Comparison of ENCODE assay signal across 32 mouse cellular contexts in genomic region chr6:71363995-71364394, GRCm38 (mm10). TPM values are rescaled to one million over a fixed set of nuclear protein-coding genes. Genes with fewer than 3 reads are reported as not detected.
A peak's percentile ranks its signal among the peaks of the same experiment; 100 is the strongest.
DNase-seq lines count a peak whose midpoint lies in the region; ATAC-seq and TF ChIP-seq lines count a peak whose summit lies in the region.
"Had no signal": no experiment of that assay in that cellular context is flagged by ENCODE, and none has a peak within 500 bp of the region (broad histone marks: within the 10 kb centered on the region; RNA-seq: fewer than 3 reads in every experiment).

No protein-coding gene starts in this region.

- no peak overlapping the region for H3K4me2 ChIP-seq in CH12.LX (ENCODE audit: insufficient read depth, low read depth, poor library complexity, severe bottlenecking)
- H3K4me2 ChIP-seq: embryonic facial prominence, embryonic 12.5 days; embryonic facial prominence, embryonic 15.5 days; heart, embryonic 12.5 days; heart, embryonic 15.5 days; hindbrain, embryonic 13.5 days had no signal

- TF ChIP-seq POLR2A in thymus, adult 2 months (IDR thresholded peaks at IDR 0.05; ENCODE audit: control insufficient read depth, extremely low read depth, insufficient read depth, low read length, poor library complexity), result no peak
- no peak for TF ChIP-seq POLR2A in CH12.LX (IDR thresholded peaks at IDR 0.05; ENCODE audit: low read depth, low read length)

- no peaks in the 10 kb centered on the region for H3K27me3 ChIP-seq in thymus, adult 2 months (ENCODE audit: control insufficient read depth, insufficient read depth, low read length)
- no peaks in the 10 kb centered on the region for H3K27me3 ChIP-seq in CH12.LX (replicated peaks)
- H3K27me3 ChIP-seq: embryonic facial prominence, embryonic 12.5 days; embryonic facial prominence, embryonic 15.5 days; heart, embryonic 12.5 days; heart, embryonic 15.5 days; hindbrain, embryonic 13.5 days; Patski had no signal

- peaks cover 3% of the 10 kb centered on the region for H3K9me3 ChIP-seq in CH12.LX (replicated peaks; ENCODE audit: low read length)
- H3K9me3 ChIP-seq: embryonic facial prominence, embryonic 12.5 days; embryonic facial prominence, embryonic 15.5 days; G1E; heart, embryonic 12.5 days; heart, embryonic 15.5 days; hindbrain, embryonic 10.5 days; hindbrain, embryonic 13.5 days had no signal

- DNase-seq in frontal cortex, postnatal 36 days (ENCODE audit: low spot score in 2 of 2), result peak; percentile 9 to 13
- no peak for DNase-seq in frontal cortex, postnatal 14 days (ENCODE audit: low spot score in 2 of 2)
- no peak for DNase-seq in thymus, adult 2 months
- DNase-seq in thymus, postnatal 0 days (ENCODE audit: low spot score), result no peak
- DNase-seq in CH12.LX (ENCODE audit: extremely low read depth), result no peak
- DNase-seq: adrenal gland, postnatal 10 days; adrenal gland, postnatal 36 days; cerebellum, adult 11 months; cerebellum, adult 2 months; cerebellum, adult 9-11 months; cerebellum, postnatal 25 days; forebrain, postnatal 0 days; gastrocnemius, postnatal 10 days; gastrocnemius, postnatal 36 days; heart, postnatal 10 days; heart, postnatal 36 days had no signal

- in situ Hi-C loops in CH12.LX (cut with MboI; ENCODE audit: low pct_ligation_motif_present, low pct_unique_long_range_greater_than_20kb, low sequenced_read_pairs), result no loop called here

- no peak for TF ChIP-seq CTCF in thymus, adult 2 months (IDR thresholded peaks at IDR 0.05; ENCODE audit: borderline replicate concordance, control insufficient read depth, extremely low read depth, insufficient read depth, low read length, poor library complexity)
- no peak for TF ChIP-seq CTCF in CH12.LX (conservative IDR thresholded peaks at IDR 0.05 in 1 of 2, IDR thresholded peaks at IDR 0.05 in 1 of 2; ENCODE audit: low read depth in 2 of 2, low read length in 2 of 2)

- H3K27ac ChIP-seq in thymus, adult 2 months (ENCODE audit: control insufficient read depth, insufficient read depth, low read length), result peak overlapping the region; percentile 74
- no peak overlapping the region for H3K27ac ChIP-seq in CH12.LX (ENCODE audit: insufficient read depth, low read depth)
- H3K27ac ChIP-seq: embryonic facial prominence, embryonic 12.5 days; embryonic facial prominence, embryonic 15.5 days; heart, embryonic 15.5 days; hindbrain, embryonic 10.5 days; hindbrain, embryonic 13.5 days had no signal

- no peak for TF ChIP-seq EP300 in CH12.LX (IDR thresholded peaks at IDR 0.05; ENCODE audit: low read length)

- no peak overlapping the region for H3K4me3 ChIP-seq in thymus, adult 2 months (ENCODE audit: control insufficient read depth, insufficient read depth, low read length)
- H3K4me3 ChIP-seq in CH12.LX (replicated peaks in 1 of 3; ENCODE audit: low read depth in 2 of 3, low read length in 2 of 3, poor library complexity in 1 of 3), result no peak overlapping the region
- H3K4me3 ChIP-seq: embryonic facial prominence, embryonic 12.5 days; embryonic facial prominence, embryonic 15.5 days; heart, embryonic 12.5 days; heart, embryonic 15.5 days; hindbrain, embryonic 10.5 days; hindbrain, embryonic 13.5 days had no signal

- no peaks in the 10 kb centered on the region for H3K79me2 ChIP-seq in CH12.LX (replicated peaks; ENCODE audit: control insufficient read depth, extremely low read depth, insufficient read depth, poor library complexity, severe bottlenecking)

- WGBS in thymus, adult 2 months, result 71% methylated on average over 2 of the region's 2 CpGs

- H3K9ac ChIP-seq in CH12.LX (ENCODE audit: insufficient read depth, low read depth), result no peak overlapping the region
- H3K9ac ChIP-seq: embryonic facial prominence, embryonic 12.5 days; embryonic facial prominence, embryonic 15.5 days; forebrain, postnatal 0 days; heart, embryonic 12.5 days; heart, embryonic 15.5 days; hindbrain, embryonic 13.5 days had no signal

- no peak for ATAC-seq in inflammation-experienced regulatory T-cells, adult 6 months
- ATAC-seq: forebrain, embryonic 14.5 days; forebrain, postnatal 0 days; hindbrain, embryonic 16.5 days; Patski had no signal

- dilution Hi-C loops in CH12.LX (cut with MboI; ENCODE audit: extremely low pct_ligation_motif_present, extremely low pct_unique_long_range_greater_than_20kb, low sequenced_read_pairs), result no loop called here

- H3K4me1 ChIP-seq in thymus, adult 2 months (replicated peaks; ENCODE audit: control insufficient read depth, insufficient read depth, low read length), result peaks cover 28% of the 10 kb centered on the region
- H3K4me1 ChIP-seq in CH12.LX (ENCODE audit: control insufficient read depth in 1 of 2, insufficient read depth in 2 of 2), result peaks cover 4 to 11% of the 10 kb centered on the region in 2 experiments
- H3K4me1 ChIP-seq: embryonic facial prominence, embryonic 12.5 days; embryonic facial prominence, embryonic 15.5 days; heart, embryonic 15.5 days; hindbrain, embryonic 10.5 days; hindbrain, embryonic 13.5 days had no signal

- H3K36me3 ChIP-seq in thymus, adult 2 months (ENCODE audit: control insufficient read depth, insufficient read depth, low read length), result no peaks in the 10 kb centered on the region
- no peaks in the 10 kb centered on the region for H3K36me3 ChIP-seq in CH12.LX (replicated peaks in 1 of 2; ENCODE audit: control insufficient read depth in 1 of 2, insufficient read depth in 1 of 2, low read length in 1 of 2)
- H3K36me3 ChIP-seq: embryonic facial prominence, embryonic 12.5 days; embryonic facial prominence, embryonic 15.5 days; G1E; heart, embryonic 12.5 days; heart, embryonic 15.5 days; hindbrain, embryonic 10.5 days; hindbrain, embryonic 13.5 days had no signal

- TF ChIP-seq RAD21 in CH12.LX (IDR thresholded peaks at IDR 0.05; ENCODE audit: low read depth, low read length), result no peak

TF ChIP-seq in CH12.LX, 34 proteins besides CTCF, POLR2A, EP300 and RAD21:
- no peak for TF ChIP-seq MYC (IDR thresholded peaks at IDR 0.05; ENCODE audit: low read depth, low read length)
- peak; percentile 50; the same call in 1 of the 2 replicates for TF ChIP-seq BHLHE40 (IDR thresholded peaks at IDR 0.05; ENCODE audit: low read depth, low read length)
- no peak for TF ChIP-seq KAT2A (IDR thresholded peaks at IDR 0.05; ENCODE audit: insufficient replicate concordance, low read length)

RNA-seq across cellular contexts. Expression of gene Cd8a, which starts 9.2 kb away (rescaled TPM):
- polyA plus RNA-seq in thymus, adult 2 months (2012; rRNA removed), result 883 and 918 TPM in 2 replicates
- polyA plus RNA-seq in thymus, postnatal 0 days (2015; fragmentation: Nextera tagmentation; extraction: Ambion mirVana), result 664 and 665 TPM in 2 replicates
- total RNA-seq in CH12.LX (2012; rRNA removed) (0.13 TPM in 1 of 2 replicates, not detected in the other), CH12.LX (2014; rRNA removed) (0.12 TPM in 1 of 2 replicates, not detected in the other)
- 0.22 and 0.49 TPM in 2 replicates for polyA plus RNA-seq in CH12.LX (2012; ENCODE audit: insufficient read length, low read depth)
- polyA plus RNA-seq in inflammation-experienced regulatory T-cells, adult 6 months (2017; shearing (Covaris generic)), result 1 to 10 TPM in 2 of 3 experiments, under 1 TPM in 1; 0.73 to 3.4 (median 1.2) TPM
- total RNA-seq: adrenal gland, postnatal 36 days; common myeloid progenitor, adult 5-6 weeks; forebrain, postnatal 0 days; gastrocnemius, adult 18-20 months; granulocyte monocyte progenitor cell, adult 5-6 weeks had no signal
- polyA plus RNA-seq: embryonic facial prominence, embryonic 12.5 days; embryonic facial prominence, embryonic 15.5 days; forebrain, embryonic 11.5 days; forebrain, embryonic 14.5 days; forebrain, postnatal 0 days; G1E; heart, embryonic 12.5 days; heart, embryonic 15.5 days; hindbrain, embryonic 10.5 days; hindbrain, embryonic 13.5 days; hindbrain, embryonic 16.5 days; Patski had no signal

RNA-seq across cellular contexts. Expression of gene Cd8b1, which starts 41.4 kb away (rescaled TPM):
- 712 and 845 TPM in 2 replicates for polyA plus RNA-seq in thymus, adult 2 months (2012; rRNA removed)
- polyA plus RNA-seq in thymus, postnatal 0 days (2015; fragmentation: Nextera tagmentation; extraction: Ambion mirVana), result 1,203 and 1,244 TPM in 2 replicates
- total RNA-seq in CH12.LX (2012; rRNA removed), result 0.21 and 0.25 TPM in 2 replicates
- 0.20 and 0.30 TPM in 2 replicates for total RNA-seq in CH12.LX (2014; rRNA removed)
- polyA plus RNA-seq in CH12.LX (2012; ENCODE audit: insufficient read length, low read depth), result 0.49 and 0.51 TPM in 2 replicates
- 10 to 100 TPM; 14.4 to 15.4 (median 15.0) TPM for polyA plus RNA-seq in inflammation-experienced regulatory T-cells, adult 6 months (2017; shearing (Covaris generic))
- total RNA-seq: common myeloid progenitor, adult 5-6 weeks; forebrain, postnatal 0 days; gastrocnemius, adult 18-20 months; granulocyte monocyte progenitor cell, adult 5-6 weeks had no signal
- polyA plus RNA-seq: cerebellum, adult 2 months; embryonic facial prominence, embryonic 15.5 days; forebrain, embryonic 11.5 days; forebrain, embryonic 14.5 days; forebrain, postnatal 0 days; frontal cortex, adult 2 months; G1E; heart, embryonic 12.5 days; heart, embryonic 15.5 days; hindbrain, embryonic 16.5 days had no signal

RNA-seq across cellular contexts. Expression of gene Smyd1, which starts 42.0 kb away (rescaled TPM):
- 9.6 and 15.1 TPM in 2 replicates for polyA plus RNA-seq in thymus, adult 2 months (2012; rRNA removed)
- 2.3 and 3.7 TPM in 2 replicates for polyA plus RNA-seq in thymus, postnatal 0 days (2015; fragmentation: Nextera tagmentation; extraction: Ambion mirVana)
- total RNA-seq in CH12.LX (2012; rRNA removed) (0.08 TPM in 2 replicates), CH12.LX (2014; rRNA removed) (0.08 and 0.61 TPM in 2 replicates)
- polyA plus RNA-seq in CH12.LX (2012; ENCODE audit: insufficient read length, low read depth), result 0.27 and 0.37 TPM in 2 replicates
- polyA plus RNA-seq in inflammation-experienced regulatory T-cells, adult 6 months (2017; shearing (Covaris generic)), result under 1 TPM in 1 of 3 experiments, not detected in 2; 0.20 TPM
- total RNA-seq: common myeloid progenitor, adult 5-6 weeks; granulocyte monocyte progenitor cell, adult 5-6 weeks had no signal
- polyA plus RNA-seq: G1E had no signal

Comparison
In these comparisons a context has a peak if more than half of its experiments do, and no peak if none do; other contexts are left out.
1. DNase-seq: peak in frontal cortex, postnatal 36 days (2 of 2); none in frontal cortex, postnatal 14 days (0 of 2), thymus, adult 2 months (single experiment), thymus, postnatal 0 days (single experiment) and CH12.LX (single experiment).
2. RNA of gene Cd8a, which starts 9.2 kb away (polyA plus RNA-seq): 883 to 918 TPM in thymus, adult 2 months and 664 to 665 TPM in thymus, postnatal 0 days; 0.73 to 3.4 TPM in inflammation-experienced regulatory T-cells, adult 6 months and 0.22 to 0.49 TPM in CH12.LX; every median in the first group is over 100 times any median in the second.
3. RNA of gene Cd8b1, which starts 41.4 kb away (polyA plus RNA-seq): 1,203 to 1,244 TPM in thymus, postnatal 0 days and 712 to 845 TPM in thymus, adult 2 months; 14.4 to 15.4 TPM in inflammation-experienced regulatory T-cells, adult 6 months and 0.49 to 0.51 TPM in CH12.LX; every median in the first group is over 10 times any median in the second.